Mouse (Mus musculus) kidney, embryonic 15.5 days (tissue): Measurements from ENCODE around the gene Gm9857. TPM values are rescaled to one million over a fixed set of nuclear protein-coding genes. Genes with fewer than 3 reads are reported as not detected.

Experiments used
- ATAC-seq: fragments of 200-750 bp; cut with Nextera tagmentation; replicated peaks from 2 replicates; pipeline ENCODE4 v1.8.0; 2017; ENCODE audit warnings: moderate TSS enrichment; ENCODE audit not compliant: low FRiP score
- H3K27ac ChIP-seq: fragments of 300-500 bp; sonication (generic); 2 replicates; pipeline ENCODE4 v1.5.1; 2015; ENCODE audit warnings: mild to moderate bottlenecking, inconsistent platforms
- H3K27me3 ChIP-seq: fragments of 300-500 bp; sonication (generic); 2 replicates; pipeline ENCODE4 v1.6.1; 2015; ENCODE audit warnings: inconsistent platforms
- H3K36me3 ChIP-seq: fragments of 300-500 bp; sonication (generic); 2 replicates; pipeline ENCODE4 v1.6.1; 2015; ENCODE audit warnings: inconsistent platforms
- H3K4me1 ChIP-seq: fragments of 300-500 bp; sonication (generic); 2 replicates; pipeline ENCODE4 v1.6.1; 2015; ENCODE audit warnings: inconsistent platforms
- H3K4me2 ChIP-seq: fragments of 300-500 bp; sonication (generic); 2 replicates; pipeline ENCODE4 v1.6.1; 2015; ENCODE audit warnings: moderate library complexity, mild to moderate bottlenecking, inconsistent platforms
- H3K4me3 ChIP-seq: fragments of 300-500 bp; sonication (generic); replicated peaks from 2 replicates; pipeline ENCODE4 v1.5.1; 2015; ENCODE audit warnings: mild to moderate bottlenecking, inconsistent platforms
- H3K9ac ChIP-seq: fragments of 300-500 bp; sonication (generic); 2 replicates; pipeline ENCODE4 v1.6.1; 2015; ENCODE audit warnings: mild to moderate bottlenecking, inconsistent platforms
- H3K9me3 ChIP-seq: fragments of 300-500 bp; sonication (generic); replicated peaks from 2 replicates; pipeline ENCODE4 v1.6.1; 2016; ENCODE audit warnings: inconsistent platforms
- WGBS: fragments of 180-500 bp; shearing (Covaris S2); methylation state at CpG from one replicate; pipeline ENCODE4 v1.1.7; 2015; ENCODE audit warnings: mixed read lengths; 5-methylcytosine and 5-hydroxymethylcytosine counted together
- polyA plus RNA-seq: library from polyadenylated mRNA; unstranded; fragments of >200 nt; fragmentation: Nextera tagmentation; extraction: Ambion mirVana; gene quantifications from 2 replicates; pipeline ENCODE4 v1.2.1, GENCODE M21; 2015

Gene Gm9857
- polyA plus RNA-seq, 1 experiment from 2014 or later: not detected

DNA sequence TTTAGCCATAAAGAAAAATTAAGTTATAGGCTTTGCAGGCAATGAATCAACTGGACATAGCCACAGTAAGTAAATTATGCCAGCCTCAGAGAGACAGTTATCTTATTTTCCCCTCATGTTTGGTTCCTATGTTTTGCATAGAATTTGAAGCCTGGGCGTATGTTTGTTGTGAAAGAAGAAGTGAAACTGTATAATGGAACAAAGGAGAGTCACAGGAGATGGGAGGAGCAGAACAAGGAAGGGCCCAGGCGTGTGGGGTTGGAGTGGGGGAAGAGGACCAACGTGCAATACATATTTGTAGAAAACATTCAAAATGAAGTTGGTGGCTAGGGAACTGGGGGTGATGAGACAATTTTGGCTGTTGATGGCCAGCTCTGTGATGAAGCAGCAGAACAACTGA is 40.1 kb downstream of the Gm9857 start:
- no peak for ATAC-seq
- Histone ChIP-seq H3K4me3 (no peak overlapping the region), H3K27ac (no peak overlapping the region), H3K4me2 (no peak overlapping the region), H3K36me3 (peaks cover 53% of the 10 kb centered on the region), H3K27me3 (no peaks in the 10 kb centered on the region), H3K9ac (no peak overlapping the region), H3K4me1 (no peaks in the 10 kb centered on the region), H3K9me3 (no peaks in the 10 kb centered on the region)
- WGBS: 91% methylated on average over 3 of the region's 3 CpGs

DNA sequence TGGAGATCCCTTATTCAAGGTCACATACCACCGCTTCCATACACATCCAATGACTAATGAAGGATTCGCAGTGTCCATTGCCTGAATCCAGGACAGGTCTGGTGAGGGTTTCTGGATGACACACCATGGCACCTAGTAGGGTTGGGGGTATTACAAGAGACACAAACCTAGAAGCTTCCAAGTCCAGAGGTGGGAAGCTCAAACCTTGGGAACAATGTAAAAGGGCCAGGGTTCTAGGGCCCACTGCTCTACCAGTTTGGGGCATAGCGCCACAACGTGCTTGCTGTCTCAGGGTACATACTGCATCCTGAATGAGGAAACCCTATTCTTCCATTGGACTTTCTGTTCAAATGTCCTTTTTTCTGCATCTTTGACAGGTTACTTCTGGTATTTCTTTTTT is 41.6 kb downstream of the Gm9857 start:
- no peak overlapping the region for H3K9ac ChIP-seq
- no peaks in the 10 kb centered on the region for H3K9me3 ChIP-seq
- H3K27ac ChIP-seq: no peak overlapping the region
- ATAC-seq: no peak
- H3K4me2 ChIP-seq: no peak overlapping the region
- H3K4me1 ChIP-seq: no peaks in the 10 kb centered on the region
- H3K36me3 ChIP-seq: peaks cover 38% of the 10 kb centered on the region
- WGBS: 96% methylated on average over 4 of the region's 4 CpGs
- H3K4me3 ChIP-seq: no peak overlapping the region
- no peaks in the 10 kb centered on the region for H3K27me3 ChIP-seq

DNA sequence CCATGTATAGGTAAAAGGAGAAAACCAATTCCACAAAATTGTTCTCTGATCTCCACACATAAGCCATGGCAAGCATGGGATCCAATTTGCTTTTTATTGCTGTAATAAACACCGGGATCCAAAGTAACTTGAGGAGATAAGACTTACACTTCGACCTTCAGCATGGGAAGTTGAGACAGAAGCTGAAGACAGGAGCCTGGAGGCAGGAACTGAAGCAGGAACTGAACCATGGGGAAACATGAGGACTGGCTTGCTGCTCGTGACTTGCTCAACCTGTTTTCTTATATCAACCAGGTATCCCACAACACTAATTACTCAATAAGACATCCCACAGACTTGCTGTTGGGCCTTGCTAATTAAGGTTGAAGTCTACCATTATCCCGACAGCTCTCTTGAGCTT is 47.3 kb downstream of the Gm9857 start:
- Histone ChIP-seq H3K9ac (no peak overlapping the region), H3K4me3 (no peak overlapping the region), H3K27ac (no peak overlapping the region), H3K4me2 (no peak overlapping the region), H3K27me3 (no peaks in the 10 kb centered on the region), H3K4me1 (no peaks in the 10 kb centered on the region), H3K36me3 (no peaks in the 10 kb centered on the region), H3K9me3 (no peaks in the 10 kb centered on the region)
- ATAC-seq: no peak
- WGBS: 49% methylated on average over 4 of the region's 4 CpGs

DNA sequence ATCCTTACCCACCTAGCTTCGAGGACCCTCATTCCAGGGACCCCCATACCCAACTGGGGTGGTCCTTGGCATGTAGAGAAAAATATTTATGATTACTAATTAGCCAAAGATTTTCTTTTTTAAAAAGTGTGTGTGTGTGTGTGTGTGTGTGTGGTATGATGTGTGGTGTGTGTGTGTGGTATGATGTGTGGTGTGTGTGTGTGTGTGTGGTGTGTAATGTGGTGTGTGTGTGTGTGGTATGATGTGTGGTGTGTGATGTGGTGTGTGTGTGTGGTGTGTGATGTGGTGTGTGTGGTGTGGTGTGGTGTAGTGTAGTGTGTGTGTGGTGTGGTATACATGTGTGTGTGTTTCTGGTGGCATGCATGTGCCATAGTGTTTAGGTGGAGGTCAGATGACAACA is 48.2 kb downstream of the Gm9857 start:
- H3K36me3 ChIP-seq: no peaks in the 10 kb centered on the region
- no peak overlapping the region for H3K9ac ChIP-seq
- no peaks in the 10 kb centered on the region for H3K9me3 ChIP-seq
- no peak for ATAC-seq
- no peak overlapping the region for H3K4me3 ChIP-seq
- H3K27ac ChIP-seq: no peak overlapping the region
- no peaks in the 10 kb centered on the region for H3K4me1 ChIP-seq
- no peaks in the 10 kb centered on the region for H3K27me3 ChIP-seq
- WGBS: 84% methylated on average over 1 of the region's 1 CpGs
- no peak overlapping the region for H3K4me2 ChIP-seq

Other genes starting within 250 kb of the Gm9857 start
- 43.3 and 45.1 TPM in 2 replicates for gene Gpsm2, start 218.1 kb downstream of the Gm9857 start, polyA plus RNA-seq
- gene Aknad1, start 200.8 kb downstream of the Gm9857 start, polyA plus RNA-seq: 0.05 and 0.10 TPM in 2 replicates
- 34.9 and 35.6 TPM in 2 replicates for gene Stxbp3, start 99.9 kb downstream of the Gm9857 start, polyA plus RNA-seq
- gene Fndc7, start 50.4 kb downstream of the Gm9857 start, polyA plus RNA-seq: 0.10 TPM in 1 of 2 replicates, not detected in the other
- gene Prpf38b, start 28.7 kb downstream of the Gm9857 start, polyA plus RNA-seq: 71.7 and 74.7 TPM in 2 replicates
- 0.13 and 0.26 TPM in 2 replicates for gene Henmt1, start 572 bp downstream of the Gm9857 start, polyA plus RNA-seq
- gene Fam102b, start 87.2 kb upstream of the Gm9857 start, polyA plus RNA-seq: 4.7 and 4.9 TPM in 2 replicates
- gene Slc25a54, start 140.0 kb upstream of the Gm9857 start, polyA plus RNA-seq: not detected in 2 replicates
- gene Slc25a24, start 182.7 kb upstream of the Gm9857 start, polyA plus RNA-seq: 25.3 and 26.5 TPM in 2 replicates